Mouse (Mus musculus) kidney, adult 18-20 months (tissue): ENCODE data around the gene Tk2.
A peak's percentile ranks its signal among the peaks of the same experiment; 100 is the strongest.
"Not testable (repeated sequence)": the region's sequence is repeated elsewhere in the genome, so short reads cannot be mapped to it uniquely, and the experiment has no call there.

ENCODE experiments used
- DNase-seq: peaks from one replicate; pipeline ENCODE4 v3.0.0; 2021

Gene Tk2

DNA sequence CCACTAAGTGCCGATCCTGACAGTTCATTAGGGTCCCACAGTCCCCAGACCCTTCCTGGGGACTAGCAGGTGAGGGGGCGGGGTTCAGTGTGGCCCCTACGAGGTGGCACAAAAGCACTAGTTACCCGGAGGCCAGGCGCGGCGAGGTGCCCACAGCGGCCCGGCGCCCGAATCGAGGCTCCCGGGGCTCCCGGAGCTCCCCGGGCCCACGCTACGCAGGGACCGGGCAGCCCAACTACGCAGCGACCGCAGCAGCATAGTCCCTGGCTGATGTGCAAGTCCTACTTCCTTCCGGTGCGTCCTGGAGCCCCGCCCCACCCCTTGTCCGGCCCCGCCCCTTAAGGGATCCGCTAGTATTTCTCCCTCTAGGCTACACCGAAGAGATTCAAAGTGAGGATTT lies at the start of gene Tk2:
Tk2 (minus strand) TSS at position 283 of the 400 bp plus-strand sequence.
- DNase-seq = peak; percentile 82

DNA sequence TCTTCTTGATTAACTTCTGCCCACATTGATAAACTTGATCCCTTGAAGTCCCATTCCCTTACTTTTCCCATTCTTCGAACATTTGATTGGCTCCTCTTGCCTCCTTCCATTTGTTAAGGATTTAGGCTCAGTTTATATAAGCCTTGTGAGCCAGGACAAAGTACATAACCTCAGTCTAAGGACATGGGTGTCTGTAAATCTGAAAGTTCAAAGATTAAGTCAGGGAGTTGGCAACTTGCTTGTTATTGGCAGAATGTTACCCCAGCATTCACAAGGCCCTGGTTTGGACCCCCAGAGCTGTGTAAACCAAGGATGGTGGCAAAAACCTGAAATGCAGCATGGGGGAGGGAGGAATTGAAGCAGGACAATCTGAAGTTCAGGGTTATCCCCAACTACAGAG lies 46.0 kb upstream of the Tk2 start:
- DNase-seq = no peak

DNA sequence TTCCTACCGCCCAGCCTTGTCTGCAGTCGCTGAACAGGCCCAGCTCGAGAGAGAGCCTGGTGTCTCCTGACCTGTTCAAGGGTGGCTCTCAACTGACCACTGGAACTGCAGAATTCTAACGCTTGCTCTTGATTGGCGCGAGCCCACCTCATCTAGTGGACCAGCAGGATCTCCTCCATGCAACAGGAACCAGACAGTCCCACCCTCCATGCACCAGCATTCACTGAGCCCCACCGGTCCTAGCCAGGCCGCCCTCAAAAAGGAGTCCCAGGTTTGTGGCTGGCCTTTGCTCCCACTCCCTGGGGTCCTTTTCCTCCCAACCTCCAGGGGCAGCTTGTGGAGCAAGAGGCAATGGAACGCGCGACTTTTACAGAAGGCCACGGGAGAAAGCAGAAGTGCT lies 44.7 kb upstream of the Tk2 start, which contains the start of gene Cmtm2a:
Cmtm2a (minus strand) TSS at position 101 of the 400 bp plus-strand sequence.
- not testable (repeated sequence) for DNase-seq

DNA sequence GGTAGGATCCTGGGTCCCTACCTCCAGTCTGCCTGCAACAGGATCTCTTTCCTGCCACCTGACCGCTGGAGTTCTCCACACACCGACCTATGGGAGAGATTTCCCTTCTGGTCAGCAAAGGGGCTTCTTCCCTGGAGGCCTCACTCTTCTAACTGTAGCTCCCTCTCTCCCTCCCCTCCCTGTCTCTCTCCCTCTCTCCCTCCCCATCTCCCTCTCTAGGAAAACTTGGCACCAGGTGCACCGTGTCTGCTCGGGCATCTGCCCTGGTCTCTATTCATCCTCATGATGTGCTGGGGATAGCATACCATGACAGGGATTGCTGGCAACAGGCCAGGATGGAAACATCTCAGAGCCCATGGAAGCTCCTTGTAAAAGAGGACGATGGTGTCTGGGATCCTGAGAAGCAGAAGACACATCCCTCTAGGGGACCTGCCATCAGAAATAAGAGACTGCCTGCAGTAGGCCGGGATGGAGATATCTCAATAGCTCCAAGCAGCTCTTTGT lies 20.6 kb upstream of the Tk2 start:
- no peak for DNase-seq

DNA sequence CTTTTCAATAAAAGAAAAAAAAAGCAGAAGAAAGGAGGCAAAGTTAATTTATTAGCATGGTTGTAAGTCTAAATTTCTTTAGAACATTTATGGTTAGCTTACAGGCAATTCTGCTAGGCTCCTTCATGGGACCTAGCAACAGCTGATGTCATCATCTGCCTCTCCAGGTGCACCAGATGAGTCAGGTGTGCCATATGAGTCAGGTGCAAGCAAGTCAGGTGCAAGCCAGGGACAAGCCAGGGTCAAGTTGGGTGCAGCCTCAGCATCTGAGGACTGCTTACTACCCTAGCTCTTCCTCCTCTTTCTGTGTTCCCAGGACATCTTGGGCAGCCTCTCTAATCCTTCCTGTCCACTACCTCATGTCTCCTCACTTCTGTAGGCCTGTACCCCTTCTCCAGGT lies 20.0 kb upstream of the Tk2 start:
- no peak for DNase-seq

DNA sequence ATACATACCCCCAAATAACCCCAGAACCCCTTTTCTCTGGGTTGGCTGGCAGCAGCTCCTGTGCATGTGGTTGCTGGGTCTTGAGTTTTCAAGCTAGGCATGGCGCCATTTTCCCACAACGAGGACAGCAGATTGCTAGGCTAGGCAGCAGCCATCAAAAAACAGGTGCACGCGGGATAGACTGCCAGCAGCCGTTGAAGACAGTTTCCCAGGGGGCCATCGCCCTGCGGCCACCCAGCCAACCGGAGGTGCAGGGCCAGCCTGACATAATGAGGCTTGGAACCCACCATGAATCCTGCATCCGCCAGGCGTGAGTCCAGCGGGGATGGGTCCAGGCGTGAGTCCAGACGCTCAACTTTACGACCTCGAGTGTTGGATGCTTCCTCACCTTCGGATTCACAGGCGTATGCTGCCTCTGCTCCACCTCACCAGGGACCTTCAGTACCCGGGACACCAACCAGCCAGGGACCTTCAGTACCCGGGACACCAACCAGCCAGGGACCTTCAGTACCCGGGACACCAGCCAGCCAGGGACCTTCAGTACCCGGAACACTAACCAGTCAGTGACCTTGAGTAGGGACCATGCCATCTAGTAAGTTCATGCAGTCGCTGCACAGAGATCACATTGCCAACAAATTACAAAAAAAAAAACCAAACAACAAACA lies 16.0 kb upstream of the Tk2 start:
- DNase-seq = not testable (repeated sequence)

DNA sequence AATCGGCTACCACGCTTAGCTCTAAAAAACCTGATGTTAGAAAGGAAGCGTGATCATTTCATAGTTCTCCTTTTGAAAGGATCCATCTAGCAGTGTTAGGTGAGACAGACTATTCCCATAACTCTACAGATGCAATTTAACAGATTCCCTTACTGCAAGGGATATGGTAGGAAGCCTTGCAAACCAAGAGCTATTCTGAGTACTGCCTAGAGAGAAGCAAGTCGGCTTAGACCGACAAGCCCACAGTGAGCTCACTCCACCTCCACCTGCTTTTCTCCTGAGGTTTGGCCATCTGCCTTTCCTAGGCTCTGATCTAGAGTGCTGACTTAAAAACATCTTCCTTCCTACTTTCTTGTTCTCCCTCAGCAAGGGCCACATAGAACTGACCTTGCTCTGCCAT lies 13.4 kb upstream of the Tk2 start:
- not testable (repeated sequence) for DNase-seq

DNA sequence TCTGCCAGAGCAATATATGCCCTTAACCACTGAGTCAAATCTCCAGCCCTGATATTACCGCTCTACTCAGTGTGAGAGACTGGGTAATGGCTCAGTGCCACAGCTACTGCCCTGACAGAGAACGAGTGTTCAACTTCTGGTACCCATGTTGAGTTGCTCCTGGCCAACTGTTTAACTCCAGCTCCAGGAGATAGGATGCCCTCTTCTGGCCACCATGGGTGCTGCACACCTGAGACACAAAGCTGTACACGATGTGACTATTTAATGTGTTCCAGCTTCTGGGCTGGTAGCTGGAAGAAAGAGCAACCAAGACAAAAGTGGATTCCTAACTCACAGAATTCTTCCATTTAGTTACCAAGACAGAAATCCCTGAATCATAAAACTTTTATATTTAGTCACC lies 4.7 kb upstream of the Tk2 start:
- DNase-seq = no peak

DNA sequence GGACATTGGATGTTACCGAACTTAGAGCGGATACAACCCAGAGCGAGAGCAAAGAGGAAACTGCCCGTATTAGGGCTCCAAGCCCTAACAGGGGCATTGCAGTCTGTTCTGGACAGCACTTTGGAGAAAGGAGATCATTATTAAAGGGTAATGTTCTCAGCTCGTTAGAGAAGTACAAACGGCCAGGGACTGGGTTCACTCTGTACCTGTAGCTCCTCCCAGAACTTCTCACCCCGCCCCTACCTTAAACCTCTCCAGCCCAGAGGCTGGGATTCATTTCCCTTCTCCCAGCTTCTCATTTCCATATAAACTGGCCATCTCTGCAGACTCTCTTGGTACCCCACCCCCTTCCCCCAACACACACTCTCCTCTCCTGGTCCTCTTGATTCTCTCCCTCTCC lies 3.1 kb upstream of the Tk2 start:
- DNase-seq = peak; percentile 20

DNA sequence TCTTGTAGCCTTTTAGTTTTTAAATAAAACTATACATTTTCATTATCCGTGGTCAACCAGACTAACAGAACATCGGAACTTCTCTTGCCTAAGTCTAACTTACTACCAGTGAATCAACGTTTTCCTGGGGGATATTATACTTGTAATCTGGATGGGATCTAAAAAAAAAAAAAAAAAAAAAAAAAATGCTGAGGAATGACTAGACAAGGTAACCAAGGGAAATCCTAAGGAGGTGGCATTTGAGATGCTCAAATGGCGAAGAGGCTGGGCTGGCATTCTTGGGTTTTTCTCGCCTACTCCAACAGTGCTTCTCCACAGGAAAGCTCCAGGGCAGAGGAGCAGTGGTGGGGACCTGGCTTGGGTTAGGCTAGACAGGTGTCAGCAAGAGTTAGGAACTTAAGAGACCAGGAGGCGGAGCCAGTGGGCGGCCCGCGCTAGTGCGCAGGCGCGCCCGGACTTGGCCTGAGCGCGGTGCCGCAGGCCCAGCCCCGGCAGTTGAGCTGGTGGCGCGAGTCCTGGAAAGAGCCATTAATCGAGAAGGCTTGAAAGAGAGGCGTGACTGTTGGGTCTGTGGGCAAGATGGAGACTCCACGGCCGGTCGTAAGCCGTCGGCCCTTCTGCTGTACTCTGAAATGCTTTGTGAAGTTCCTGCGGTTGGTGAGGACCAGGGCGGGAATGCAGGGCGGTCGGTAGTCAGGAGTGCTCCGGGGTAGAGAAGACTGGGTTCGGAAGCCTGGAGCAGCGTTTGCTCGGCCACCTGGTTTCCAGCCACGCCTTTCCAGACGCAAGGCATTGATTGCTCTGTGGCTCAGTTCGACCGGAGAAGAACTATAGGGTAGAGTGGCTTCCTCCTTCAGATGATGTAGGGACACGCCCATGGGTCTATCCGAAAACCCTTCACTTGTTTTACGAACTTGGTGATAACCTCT lies 2.3 kb upstream of the Tk2 start, which contains the start of gene Cklf:
Cklf (plus strand) TSS at position 423 of the 929 bp plus-strand sequence.
- DNase-seq = peak; percentile 92

DNA sequence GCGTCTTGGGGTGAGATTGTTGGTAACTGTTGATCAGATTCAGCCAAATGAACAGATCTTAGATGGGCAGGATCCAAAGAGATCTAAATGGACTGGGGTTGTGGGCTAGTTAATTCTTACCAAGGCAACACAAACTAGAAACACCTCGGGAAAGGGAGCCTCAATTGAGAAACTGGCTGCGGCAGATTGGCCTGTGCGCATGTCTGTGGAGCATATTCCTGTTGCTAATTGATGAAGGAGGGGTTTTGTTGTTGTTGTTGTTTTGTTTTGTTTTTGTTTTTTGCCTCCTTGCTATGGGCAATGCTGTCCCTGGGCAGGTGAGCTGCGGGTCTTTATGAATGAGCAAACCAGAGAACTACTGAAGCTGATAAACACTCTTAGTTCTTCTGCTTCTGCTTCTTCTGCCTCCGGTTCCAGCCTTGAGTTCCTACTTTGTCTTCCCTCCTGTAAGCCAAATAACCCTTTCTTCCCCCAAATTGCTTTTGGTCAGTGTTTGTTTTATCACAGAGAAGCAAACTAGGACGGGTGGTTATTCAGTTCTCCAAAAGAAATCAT lies 1.2 kb upstream of the Tk2 start:
- DNase-seq = no peak

DNA sequence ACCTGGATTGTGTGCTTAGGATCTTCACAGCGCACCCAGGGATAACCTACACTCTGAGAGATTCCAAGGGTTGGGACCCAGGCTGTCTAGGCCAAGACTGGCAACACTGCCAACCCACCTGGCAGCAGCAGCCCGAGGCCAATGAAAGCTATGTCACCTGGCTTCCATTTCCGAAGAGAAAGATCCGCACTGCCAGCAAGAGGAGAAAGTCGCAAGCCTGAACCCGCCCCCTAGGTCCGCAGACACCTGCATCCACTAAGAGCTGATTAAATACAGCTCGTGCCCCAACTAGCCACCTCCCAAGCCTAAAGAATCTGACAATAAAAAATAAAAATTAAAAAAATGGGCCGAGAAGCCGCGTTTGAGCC lies 466 bp downstream of the Tk2 start:
- no peak for DNase-seq

DNA sequence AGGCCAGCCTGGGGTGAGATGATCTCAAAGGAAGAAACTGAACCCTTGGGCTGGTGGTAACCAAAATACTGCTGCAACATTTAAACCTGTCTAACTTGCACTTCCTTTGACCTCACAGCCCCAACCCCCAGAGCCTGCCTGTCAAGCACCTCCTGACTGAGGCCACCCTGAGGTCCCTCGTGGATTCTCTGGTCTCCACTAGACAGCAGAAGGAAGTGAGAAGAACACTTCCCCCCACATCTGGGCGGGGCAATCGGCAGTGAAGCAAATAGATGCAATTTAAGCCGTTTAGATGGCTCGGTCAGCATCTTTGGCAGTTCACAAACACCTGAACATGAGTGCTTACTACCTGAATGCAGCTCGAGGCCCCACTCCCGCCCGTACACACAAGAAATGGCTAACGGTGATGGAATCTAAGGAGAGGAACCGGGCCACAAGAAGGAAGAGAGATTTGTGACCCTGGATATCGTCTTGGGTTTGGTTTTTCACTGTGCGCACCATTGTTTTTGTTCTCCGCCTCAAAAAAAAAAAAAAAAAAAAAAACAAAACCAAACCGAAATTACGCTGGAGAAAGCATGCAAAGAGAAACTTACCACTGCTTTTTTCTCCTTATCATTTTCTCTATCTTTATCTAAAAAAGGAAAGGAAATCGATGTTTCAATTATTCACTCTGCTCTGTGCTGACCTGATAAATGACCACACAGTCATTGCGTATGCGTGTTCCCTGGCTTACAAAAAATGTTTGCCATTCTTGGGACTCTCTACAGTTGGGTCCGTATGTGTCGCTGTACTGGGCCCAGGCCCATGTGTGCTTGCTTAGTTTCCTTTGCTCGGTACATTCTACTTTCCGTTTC lies 1.1 kb downstream of the Tk2 start:
- DNase-seq = peak; percentile 21

DNA sequence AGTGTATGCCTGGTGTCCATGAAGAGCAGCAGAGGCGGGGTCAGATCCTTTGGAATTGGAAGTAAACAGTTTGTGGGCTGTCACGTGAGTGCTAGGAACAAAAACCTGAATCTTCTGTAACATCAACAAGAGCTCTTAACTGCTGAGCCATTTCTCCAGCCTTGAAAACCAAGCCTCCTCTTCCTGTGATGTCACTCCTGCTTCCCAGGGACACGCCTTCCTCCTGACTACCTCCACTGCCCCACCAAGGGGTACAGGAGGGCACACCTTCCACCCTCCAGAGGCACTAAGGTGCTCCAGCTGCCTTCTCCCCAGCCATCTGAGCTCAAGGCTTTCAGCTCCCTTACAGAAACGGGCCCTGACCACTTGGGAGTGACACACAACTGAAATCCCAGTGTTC lies 1.7 kb downstream of the Tk2 start:
- DNase-seq = no peak

DNA sequence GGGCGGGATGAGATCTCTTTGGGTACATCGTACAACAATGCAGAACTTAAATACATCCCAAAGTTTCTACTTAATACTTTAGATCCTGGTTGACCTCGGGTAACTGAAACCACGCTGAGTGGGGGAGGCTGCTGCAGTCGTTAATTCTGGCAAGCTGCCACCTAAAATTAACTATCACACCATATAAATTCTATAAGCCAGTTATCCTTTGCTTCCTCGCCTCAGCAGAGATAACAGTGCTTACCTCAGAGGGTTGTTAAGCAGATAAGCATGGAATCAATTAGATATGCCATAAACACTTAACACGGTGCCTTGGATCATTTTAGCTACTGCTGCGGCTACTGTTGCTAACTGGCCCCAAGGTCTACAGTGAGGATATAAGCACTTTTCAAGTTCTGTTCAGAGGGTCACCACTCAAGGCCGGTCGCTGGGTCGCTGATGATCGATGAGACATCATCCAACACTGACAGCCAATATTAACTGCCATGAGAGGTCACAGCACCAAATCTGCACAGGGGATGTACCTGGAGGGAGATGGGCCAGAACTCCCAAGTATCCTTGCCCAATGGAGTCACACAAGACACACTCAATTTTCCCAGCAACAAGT lies 6.2 kb downstream of the Tk2 start:
- no peak for DNase-seq

DNA sequence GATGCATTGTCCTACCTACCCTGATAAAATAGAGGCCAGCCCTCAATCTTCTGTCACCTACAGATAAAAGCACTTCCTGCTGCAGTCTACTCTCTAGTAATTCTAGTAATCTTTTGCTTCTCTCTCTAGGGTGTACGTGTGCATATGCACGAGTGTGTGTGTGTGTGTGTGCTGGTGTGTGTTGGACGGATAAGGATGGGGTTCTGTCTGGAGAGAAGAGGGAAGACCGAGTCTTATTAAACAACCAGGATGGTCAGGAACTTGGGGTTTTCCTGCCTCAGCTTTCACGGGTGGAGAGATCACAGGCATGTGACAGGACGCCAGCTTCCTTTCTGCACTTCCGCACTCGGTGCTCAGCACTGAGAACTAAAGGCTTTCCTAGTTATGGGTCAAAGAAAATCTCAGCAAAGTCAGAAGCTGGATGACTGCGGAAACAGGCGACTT lies 8.9 kb downstream of the Tk2 start:
- no peak for DNase-seq

DNA sequence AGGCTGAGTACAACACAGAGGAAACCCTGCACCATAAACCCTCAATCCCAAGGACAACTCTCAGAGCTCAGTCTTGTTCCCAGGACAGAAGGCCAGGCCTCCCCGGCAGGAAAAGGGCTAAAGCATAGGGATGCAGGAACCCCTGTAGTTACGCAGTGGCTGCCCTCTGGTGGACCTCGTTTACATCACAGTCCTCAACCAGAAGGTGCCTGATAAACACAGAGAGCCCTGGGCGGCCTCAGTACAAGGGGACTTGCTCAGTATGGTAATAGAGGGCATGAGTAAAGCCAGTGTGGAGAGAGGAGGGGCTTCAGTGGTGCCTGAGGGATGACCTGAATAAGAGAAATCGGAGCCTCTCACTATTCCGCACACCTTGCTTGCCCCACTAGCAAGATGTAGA lies 13.8 kb downstream of the Tk2 start:
- DNase-seq = no peak

DNA sequence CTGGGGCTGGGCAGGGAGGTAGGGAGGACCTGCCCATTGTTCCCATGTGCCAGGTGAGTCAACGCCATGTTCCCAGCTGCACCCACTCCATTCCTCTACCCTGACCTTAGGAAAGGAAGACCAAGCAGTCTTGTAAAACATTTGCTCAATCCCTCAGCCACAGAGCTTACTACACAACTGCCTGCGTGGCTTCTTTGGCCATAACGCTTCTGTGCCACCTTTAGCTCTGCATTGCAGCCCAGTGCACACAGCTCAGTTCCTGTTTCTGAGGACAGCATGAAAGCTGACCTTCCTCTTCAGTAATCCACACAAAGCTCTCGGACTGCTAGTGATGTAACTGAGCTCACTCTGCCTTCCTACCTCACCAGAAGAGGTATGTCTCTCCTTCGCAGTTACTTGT lies 15.4 kb downstream of the Tk2 start:
- no peak for DNase-seq

DNA sequence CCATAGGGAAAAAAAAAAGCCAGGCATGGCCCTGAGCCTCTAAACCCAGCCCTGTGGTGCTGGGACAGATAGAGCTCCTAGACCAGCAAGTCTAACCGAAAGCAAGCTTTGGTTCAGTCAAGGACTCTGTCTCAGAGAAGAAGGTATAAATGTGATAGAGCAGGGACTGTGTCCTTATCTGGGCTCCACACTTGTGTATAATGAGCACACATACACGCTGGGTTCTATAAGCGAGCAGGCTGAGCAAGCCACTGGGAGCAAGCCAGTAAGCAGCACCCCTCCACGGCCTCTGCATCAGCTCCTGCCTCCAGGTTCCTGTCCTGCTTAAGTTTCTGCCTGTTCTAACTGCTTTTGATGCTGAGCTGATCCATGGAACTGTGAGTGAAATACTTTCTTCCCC lies 16.3 kb downstream of the Tk2 start:
- no peak for DNase-seq

DNA sequence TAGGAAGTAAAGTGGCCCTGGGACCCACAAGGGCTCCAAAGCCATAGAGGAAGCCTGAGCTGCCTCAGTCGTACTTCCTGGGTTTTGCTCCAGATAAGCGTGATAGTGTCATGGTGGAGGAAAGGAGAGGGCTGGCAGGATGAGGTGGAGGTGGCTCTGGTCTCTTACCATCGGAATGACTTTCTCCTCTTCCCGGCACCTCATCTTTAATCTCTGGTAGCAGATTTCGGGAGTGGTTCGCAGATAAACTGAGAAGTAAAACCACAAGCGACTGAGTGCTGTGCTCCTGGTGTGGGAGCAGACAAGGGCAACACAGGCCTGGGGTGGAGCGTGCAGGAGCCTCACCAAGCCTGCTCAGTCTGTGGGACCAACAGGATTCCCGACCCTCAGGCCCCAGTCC lies 18.0 kb downstream of the Tk2 start:
- DNase-seq = no peak

DNA sequence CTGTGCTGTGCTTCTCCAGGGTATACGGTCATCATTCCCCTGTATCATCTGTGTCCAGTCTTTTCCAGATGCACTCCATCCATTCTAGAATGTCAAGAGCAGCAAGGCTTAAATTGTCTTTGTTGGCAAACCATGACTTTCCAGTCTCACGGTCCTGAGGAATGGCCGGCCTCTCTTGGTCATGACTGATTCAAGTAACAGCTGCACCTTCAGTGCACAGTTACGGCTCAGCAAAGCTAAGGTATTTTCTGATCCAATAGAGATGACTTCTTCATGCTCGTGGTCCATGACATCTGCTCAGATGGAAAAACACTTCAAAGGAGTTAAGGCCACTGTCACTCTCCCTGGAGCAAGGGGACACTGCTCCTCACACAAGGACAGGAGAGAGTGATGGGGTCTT lies 21.3 kb downstream of the Tk2 start:
- no peak for DNase-seq

DNA sequence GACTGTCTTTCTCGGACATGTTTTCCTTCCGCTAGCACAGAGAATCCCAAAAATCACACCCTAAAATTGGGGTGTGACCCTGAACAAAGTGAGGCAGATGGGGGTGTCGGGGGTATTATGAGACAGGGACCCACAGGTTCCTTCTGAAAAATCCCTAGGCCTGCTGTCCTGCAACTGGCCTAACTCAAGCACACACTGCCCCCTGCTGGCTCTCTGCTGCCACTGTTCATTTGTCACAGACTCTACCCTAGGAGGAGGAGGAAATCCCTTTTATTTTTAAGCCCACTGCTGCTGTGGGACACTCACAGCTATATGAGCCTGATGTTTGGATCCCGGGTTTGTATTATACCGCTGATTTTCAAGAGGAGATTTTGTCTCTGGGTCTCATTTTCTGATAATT lies 28.6 kb downstream of the Tk2 start:
- DNase-seq = peak; percentile 75
